Mouse (Mus musculus) ovary, adult 10 weeks (tissue): ENCODE data around the gene Tubb2b. TPM values are rescaled to one million over a fixed set of nuclear protein-coding genes. Genes with fewer than 3 reads are reported as not detected.

Experiments used
- polyA plus RNA-seq: library from polyadenylated mRNA; stranded (reverse); fragments of 350-450 nt; fragmentation: Illumina TruSeq; extraction: RNeasy Lipid Tissue Mini Kit (QIAGEN cat#74804); gene quantifications from one replicate; pipeline ENCODE4 v1.2.3, GENCODE M21; 2014

Tubb2b gene
- polyA plus RNA-seq = 5.3 TPM

DNA sequence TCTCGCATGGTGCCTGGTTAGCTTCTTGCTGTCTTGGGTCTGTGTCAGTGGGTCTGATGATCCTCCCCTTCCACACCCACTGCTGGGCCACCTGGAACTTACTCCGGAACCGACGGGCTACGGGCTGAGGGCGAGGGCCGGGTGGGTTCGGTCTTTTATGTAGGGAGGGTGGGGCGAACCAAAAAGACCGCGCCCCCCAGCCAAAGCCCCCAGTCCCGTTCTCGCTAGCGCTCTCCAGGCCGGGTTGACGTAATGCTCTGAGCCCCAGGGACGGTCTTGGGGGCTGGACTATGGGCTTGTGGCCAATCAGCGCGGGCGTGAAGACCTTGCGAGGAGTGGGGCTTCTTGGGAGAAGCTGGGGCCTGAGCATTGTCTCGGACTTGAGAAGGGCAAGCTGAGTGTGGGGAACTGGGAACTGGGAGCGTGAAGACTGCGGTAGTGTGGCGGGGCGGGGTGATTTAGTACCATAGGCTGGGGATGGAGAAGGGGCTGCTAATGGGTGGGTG lies at the start of gene Tubb2b:
Tubb2b (minus strand) TSS at position 241 of the 506 bp plus-strand sequence.

GRCm38 (mm10) chr13:34162491-34163303 lies 32.4 kb upstream of the Tubb2b start, which contains the start of gene Psmg4:
TSS of gene Psmg4 (plus strand) at chr13:34162964.

DNA sequence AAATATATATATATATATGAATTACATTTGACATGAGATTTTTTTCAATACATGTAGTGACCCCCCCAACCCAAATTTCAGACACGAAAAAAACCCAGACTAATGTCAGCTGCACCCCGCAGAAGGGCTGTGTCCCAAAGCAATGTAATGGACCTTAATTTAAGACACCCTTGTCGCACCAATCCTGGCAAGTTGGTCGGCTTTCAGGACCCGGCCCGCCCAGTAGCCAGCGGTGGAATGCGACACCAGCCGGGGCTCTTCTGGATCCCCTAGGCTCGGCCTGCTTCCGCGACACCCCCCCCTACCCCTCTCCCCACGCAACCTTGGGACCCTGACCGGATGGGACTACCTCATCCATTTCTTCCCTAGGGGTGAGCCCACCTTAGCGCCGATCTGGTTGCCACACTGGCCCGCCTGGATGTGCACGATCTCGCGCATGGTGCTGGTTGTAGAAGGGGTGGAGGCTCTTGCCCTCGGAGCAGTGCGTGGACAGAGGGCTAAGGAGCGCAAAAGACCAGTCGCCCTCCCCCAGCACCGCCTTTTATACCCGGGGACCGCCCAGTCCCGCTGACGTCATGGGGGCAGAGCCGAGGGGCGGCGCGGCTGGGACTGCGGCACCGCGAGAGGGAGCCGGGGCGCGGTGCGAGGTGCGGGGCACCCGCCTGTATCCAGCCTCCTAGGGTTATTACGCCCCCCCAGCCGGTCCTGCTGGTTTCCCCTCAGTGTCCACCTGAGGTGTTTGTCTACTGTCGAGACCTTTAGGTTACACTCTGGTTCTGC lies 52.6 kb downstream of the Tubb2b start, which contains the start of gene Tubb2a:
Tubb2a (minus strand) TSS at position 516 of the 780 bp plus-strand sequence.

Other genes starting within 250 kb of the Tubb2b start
- not detected for gene Serpinb6c, start 224.8 kb downstream of the Tubb2b start, polyA plus RNA-seq
- gene Nqo2, start 165.8 kb downstream of the Tubb2b start, polyA plus RNA-seq = 95.9 TPM
- gene Ripk1, start 128.1 kb downstream of the Tubb2b start, polyA plus RNA-seq = 43.7 TPM
- 645 TPM for gene Serpinb6a, start 127.7 kb downstream of the Tubb2b start, polyA plus RNA-seq
- 30.9 TPM for gene Bphl, start 92.9 kb downstream of the Tubb2b start, polyA plus RNA-seq
- gene Tubb2a, start 52.5 kb downstream of the Tubb2b start, polyA plus RNA-seq = 4.8 TPM
- gene Psmg4, start 32.5 kb upstream of the Tubb2b start, polyA plus RNA-seq = 11.8 TPM
- 2.3 TPM for gene Slc22a23, start 214.7 kb upstream of the Tubb2b start, polyA plus RNA-seq